Mouse (Mus musculus) retina, embryonic 14.5 days (tissue): ENCODE results near the gene Psmd11.

Experiments
- DNase-seq: peaks from one replicate; pipeline ENCODE4 v3.0.0-alpha.2; 2015; ENCODE audit warnings: low spot score

The Psmd11 gene

DNA sequence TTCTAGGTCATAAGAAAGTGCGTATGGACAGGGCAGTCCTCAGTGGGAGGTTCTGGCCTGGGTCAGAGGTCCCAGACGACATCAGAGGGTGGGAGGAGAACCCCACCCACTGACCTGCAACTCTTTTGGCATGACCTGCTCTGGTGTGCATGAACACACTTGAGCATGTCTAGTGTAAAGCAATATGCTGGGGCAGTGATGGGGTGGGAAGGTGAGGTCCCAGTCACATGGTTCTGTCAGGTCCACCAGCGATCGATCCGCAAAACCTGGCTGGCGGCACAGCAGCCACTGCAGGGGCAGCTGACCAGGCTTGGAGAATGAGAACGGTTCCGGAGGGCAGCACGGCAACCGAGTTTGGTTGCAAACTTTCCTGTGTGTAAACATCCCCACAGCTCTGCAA lies 53.9 kb downstream of the Psmd11 start:
- no peak for DNase-seq

DNA sequence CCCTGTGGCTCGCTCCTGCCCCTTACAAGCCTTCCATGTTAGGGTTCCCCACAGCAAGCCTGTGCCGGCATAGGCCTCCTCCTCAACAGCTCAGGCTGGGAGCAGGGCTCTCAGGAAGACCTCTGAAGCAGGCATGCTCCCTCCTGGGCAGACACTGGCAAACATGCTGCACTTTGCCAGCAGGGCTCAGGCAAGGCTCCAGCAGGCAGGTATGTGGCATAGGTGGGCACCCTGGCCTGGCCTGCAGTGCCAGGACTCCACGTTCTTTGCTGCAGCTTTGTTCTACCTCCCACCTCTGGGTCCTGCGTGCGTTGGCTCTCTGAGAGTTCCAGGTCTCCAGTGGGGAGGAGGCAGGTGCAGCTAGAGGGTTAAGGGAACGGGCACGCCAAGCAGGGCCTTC lies 54.5 kb downstream of the Psmd11 start:
- DNase-seq: no peak

DNA sequence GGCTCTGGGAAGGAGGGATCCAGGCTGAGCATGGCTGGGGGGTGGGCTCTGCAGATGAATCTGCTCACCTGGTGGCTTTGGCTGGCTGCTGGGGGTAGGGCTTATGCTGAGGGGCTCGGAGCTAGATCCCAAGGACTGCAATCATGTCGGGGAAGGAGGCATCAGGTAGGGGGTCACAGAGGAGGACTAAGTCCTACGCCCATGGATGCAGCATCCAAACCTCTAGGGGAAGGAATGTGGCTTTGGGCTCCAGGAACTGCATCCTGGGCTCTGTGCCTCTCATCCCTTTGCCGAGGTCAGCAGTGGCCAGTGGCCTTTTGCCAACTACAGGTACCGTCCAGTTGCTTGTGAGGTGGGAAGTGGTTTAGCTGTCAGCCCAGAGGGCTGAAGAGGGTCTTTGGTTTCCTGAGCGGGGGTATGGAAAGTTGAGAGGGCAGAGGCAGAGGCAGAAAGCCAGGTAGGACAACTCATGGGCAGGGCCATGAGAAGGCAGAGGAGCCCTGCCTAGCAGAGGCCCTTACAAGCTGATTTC lies 55.2 kb downstream of the Psmd11 start:
- no peak for DNase-seq

DNA sequence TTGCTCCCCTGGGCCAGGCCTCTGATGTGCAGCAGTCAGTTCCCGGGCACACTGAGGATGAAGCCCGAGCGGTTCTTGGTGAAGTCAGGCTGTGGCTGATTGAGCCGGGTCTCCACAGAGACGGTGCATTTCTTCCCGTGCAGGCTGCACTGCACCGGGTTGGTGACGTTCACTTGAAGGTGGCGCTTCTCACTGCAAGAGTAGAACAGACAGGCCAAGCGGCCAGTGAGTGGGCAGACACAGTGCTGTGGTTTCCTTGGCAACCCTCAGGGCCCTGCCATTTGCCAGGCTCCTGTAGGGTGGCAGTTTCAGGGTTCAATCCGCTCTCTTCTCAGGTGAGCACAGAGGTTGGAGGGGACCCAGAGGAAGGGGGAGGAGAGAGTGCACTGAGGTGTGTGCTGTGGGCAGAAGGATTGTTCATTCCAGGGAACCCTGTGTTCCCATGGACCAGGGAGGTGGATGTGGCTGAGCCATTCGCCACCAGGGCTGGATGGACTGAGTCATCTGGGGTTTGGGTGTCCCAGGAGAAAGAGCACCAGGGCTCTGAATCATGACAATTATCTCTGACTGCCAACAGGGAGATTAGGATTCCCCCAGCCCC lies 55.9 kb downstream of the Psmd11 start:
- peak; percentile 67 for DNase-seq

DNA sequence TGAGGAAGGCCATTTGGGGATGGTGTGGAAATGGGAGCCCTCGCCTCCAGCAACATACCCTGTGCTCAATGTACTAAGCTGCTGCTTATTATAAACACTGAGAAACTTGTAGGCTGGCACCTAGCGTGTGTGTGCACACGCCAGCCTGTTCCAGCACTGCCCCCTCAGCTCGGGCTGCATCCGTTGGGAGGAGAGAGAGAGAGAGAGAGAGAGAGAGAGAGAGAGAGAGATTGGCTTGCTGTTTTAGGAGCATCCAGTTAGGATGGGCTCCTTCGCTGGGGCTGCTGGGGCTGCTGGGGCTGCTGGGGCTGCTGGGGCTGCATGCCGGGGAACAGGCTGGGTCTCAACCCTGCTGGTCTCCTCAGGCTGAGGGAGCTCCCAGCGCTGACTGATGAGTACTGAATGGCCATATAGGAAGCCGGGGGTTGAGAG lies 56.7 kb downstream of the Psmd11 start:
- no peak for DNase-seq

DNA sequence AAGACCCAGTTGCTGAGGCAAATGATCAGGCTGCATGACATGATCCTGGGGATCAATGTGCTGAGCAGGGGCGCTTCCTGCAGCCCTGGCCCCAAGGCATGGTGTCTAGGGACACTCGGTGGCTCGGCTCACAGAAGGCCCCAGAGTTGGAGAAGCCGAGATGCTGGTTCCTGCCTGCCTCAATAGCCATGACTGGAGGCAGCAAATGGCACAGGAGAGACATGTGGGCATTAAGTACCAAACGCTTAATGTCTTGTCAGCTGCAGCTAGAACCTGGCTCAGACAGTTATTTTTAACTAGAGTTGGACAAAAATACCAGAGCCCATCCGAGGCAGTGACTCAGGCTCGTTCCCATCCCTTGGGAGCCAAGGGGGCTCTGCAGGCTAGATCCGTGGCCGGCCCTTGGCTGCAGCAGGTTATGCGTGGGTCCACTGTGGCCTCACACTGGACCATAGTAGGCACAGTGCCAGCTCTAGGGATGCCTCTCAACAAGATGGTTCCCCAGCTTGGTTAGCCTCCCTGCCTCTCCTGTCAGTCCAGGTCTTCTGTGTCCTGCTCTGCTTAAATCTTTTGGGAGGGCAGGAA lies 57.3 kb downstream of the Psmd11 start:
- DNase-seq: no peak

DNA sequence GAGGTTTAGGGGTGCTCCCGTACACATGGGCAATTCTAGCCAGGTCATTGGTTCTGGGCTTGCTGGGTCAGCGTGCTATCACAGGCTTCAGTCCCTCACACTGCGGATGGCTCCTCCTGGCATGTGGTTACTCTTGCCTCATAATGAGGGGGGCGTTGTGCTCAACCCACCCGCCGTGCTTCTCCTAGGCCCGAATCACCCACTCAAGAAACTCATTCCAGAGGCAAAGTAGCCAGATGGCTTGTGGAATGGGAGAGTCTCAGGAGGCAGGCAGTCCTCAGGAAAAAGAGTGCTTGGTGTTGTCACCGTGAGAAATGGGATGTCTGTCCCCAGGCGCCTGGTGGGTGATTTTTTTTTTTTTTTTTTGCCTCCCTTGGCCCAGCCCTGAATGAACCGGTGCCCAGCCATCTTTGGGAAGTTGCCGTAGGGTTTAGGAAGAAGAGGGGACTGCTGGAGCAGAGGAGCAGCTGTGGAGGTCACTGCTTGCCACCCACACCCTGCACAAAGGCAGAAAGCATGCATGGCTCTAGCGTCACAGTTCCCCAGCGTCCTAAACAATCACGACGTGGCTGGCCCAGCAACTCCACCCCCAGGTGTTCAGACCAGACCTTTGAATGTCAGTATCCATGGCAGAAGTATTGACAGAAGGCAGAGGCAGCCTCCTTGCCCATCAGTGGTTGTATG lies 59.6 kb downstream of the Psmd11 start:
- DNase-seq: no peak

DNA sequence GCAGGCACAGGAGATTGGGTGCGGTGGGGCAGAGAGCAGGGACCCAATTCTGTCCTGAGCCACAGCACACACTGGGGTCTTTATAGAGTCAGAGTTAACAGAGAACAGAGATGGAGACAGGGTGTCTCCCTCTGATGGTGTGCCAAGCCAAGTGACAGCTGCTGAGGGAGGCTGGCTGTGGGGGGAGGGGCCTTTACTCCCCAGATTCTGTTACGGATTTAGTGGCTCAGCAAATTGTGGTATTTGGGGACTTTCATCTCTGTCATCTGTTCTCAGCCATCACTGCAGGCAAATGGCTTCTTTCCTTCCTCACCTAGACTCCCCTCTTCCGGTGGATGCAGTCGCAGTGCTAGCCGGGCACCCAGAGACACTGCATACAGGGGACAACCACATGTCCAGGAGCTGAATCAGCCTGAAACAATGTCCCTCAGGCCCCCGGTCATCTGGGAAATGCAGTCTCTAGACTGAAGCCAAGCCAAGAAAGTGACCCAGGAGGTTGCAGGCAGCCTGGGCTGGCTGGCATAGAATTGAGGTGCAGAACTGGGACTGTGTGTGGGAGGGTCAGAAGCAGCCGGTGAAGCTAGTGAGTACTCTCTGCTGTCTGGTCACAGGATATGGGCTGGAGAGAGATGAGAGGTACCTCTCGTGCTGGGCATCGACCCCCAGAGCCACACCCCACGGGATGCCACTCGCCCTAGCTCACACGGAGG lies 60.9 kb downstream of the Psmd11 start:
- DNase-seq: no peak

DNA sequence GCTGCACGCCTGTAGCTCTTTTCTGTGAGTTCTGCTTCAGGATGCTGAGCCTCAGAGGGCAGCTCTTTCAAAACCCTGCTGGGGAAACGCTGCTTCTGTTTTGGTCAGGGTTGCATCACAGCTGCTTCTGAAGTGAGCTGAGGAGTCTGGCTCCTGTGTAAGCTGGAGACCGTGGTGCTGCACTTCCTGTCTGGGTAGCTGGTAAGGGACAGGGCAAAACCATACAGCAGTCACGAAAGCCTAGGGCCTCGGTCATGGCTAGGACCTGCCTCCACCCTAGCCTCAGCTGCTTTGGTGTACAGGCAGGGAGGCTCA lies 61.4 kb downstream of the Psmd11 start:
- no peak for DNase-seq

DNA sequence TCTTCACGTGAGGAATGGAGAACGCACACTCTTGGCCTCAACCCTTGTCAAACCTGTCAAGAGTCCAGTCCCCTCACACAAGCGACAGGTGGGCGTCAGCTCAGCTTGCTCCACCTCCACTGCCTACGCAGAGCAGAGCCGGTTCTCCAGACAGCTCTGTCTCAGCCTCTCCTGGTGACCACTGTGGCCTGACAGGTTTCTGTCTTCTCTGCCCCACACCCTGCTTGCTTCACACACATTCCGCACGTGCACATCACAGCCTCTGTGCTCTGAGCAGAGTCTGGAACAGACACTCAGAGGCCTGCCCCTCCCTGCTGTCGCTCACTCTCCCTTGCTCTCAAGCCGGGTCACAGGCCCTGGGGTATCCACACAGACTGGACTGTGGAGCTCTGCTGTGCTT lies 62.4 kb downstream of the Psmd11 start:
- DNase-seq: no peak

DNA sequence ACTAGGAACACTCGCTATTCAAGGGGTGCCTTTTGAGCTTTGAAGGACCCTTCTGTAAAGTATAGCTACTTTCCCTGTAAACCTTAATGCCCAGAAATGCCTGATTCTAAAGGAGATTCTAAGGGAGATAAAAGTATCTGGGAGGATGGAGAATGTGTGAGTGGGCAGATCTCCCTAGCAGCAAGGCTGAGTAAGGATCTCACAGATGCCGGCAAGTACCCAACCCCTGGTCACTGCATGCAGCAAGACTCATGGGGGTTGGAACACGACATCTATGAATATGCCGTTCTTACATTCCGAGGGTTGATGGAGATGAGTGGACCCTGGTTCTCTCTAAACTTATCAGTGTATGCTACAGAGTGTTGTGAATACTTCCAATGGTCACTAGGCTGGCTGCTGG lies 64.8 kb downstream of the Psmd11 start:
- no peak for DNase-seq

DNA sequence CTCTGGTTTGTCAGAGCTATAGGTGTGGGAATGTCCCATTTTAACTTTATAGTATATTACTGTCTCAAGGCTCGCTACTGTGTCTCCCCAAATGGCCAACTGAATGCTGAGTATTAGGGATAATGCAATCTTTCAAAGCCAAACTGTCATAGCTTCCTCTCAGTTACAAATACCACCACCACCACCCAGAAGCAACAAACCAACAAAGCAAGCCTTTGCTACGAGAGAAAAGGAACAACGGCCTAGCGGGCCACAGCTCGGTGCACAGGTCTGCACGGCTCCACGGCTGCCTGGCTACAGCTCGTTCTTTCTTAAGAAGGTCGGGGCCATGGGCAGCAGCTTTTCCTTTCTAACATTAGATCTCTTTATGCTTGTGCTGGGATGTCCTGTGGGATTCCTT lies 66.4 kb downstream of the Psmd11 start:
- no peak for DNase-seq

DNA sequence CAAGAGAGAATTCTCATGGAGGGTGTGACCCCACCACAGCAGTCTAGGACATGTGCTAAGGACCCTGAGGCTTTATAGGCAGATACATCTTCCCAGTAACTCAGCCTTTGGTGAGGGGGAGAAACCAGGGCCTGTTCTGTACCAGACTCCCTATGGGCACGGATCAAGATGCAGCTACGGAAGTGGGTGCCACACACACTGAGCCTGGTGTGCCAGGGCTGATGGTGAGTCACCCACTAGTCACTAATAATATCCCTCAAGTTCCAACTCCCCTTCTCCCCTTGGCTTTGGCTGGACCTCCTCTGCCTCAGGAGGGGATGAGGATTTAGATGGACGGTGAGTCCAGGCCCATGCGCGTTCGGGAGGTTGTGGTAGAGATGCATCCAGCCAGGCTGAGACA lies 67.6 kb downstream of the Psmd11 start:
- DNase-seq: no peak

DNA sequence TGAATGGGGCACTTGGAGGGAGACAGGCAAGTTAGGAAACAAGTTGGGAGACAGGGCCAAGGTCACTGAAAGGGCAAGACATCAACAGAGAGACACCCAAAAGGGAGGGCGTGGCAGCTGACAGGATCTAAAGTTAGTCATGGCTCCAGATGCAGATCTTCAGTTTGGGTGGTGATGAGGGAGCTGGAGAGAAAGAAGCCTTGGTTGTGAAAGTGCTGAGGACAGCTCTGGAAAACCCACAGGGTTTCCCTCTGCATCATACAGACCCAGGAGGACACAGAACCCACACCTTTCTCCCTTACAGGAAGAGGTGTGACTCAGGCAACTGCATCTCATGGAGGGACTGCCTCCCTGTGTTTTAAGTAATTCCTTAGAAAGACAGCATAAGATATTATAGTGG lies 68.2 kb downstream of the Psmd11 start:
- no peak for DNase-seq

DNA sequence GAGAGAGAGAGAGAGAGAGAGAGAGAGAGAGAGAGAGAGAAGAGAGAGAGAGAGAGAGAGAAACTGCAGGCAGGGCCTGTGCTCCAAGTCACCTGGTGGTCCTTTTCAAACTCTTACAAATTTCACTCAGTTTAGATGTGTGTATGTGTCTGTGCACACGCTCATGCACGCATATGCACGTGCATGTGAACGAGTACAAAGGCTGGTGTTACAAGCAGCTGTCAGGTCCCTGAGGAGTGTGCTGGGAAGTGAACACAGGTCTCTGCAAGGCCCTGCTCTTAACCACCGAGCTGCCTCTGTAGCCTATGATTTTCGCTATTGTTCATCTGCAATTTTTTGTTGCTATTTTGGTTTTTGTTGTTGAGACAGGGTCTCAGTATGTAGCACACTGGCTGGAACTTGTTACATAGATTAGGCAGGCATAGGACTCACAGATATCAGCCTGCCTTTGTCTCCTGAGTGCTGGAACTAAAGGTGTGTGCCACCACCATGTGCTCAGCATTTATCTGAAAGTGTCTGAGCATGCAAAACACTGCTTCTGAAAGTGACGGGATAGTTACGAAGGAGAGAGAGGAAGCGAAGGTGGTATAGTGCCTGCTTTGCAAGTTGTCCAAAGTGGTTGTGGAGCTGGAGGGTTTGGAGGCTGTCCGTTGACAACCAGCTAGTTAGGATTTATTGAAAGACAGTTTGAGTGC lies 69.0 kb downstream of the Psmd11 start:
- no peak for DNase-seq

DNA sequence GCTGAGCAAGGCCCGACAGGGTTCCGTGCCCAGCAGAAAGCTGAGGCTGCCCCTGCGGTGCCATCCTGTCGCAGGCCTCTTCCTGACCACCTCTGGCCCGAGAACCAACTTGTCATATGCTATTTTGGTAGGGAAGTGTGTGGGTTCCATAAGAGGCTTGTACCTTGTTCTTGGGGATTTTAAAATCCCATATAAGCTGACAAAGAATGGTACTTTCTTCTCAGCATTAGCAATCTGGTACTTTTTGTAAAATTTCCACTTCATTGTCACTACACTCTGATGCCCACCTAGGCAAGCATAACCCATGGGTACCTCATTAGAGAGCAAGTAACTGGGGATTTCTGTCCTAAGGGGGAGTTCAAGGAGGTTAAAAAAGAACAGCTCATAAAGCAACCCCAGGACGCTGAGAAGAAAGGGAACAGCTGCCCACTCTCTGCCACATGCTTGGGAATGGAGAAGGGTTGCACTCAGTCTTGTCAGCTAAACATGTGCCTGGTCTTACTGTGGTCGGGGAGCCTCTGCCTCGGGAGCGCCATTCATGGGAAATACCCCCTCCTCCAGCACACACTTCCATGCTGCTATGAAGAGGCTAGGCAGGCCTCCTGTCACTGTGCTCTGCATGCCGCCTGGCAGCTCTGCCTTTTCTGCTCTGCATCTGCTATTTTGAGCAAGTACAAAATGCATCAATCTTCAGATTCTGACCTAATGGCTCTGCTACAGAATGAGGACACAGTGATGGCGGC lies 70.1 kb downstream of the Psmd11 start:
- DNase-seq: no peak

DNA sequence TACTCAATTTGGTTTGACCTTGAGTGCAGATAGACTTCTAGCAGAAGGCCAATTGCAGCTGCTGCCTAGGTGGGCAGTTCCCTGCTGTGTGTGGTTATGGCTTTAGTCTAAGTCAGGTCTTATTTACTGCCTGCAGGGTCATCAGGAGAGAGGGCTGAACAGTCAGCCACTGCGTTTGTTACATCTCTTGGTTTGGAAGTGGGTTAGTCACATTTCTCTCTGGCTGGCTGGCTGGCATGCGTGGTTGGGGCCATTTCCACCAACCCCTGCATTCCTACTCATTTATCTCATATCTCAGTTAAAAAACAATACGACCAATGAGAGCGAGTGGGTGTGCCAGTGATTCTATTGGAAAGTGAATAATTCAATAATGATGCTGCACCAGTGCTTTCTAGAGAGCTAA lies 71.1 kb downstream of the Psmd11 start:
- DNase-seq: no peak

DNA sequence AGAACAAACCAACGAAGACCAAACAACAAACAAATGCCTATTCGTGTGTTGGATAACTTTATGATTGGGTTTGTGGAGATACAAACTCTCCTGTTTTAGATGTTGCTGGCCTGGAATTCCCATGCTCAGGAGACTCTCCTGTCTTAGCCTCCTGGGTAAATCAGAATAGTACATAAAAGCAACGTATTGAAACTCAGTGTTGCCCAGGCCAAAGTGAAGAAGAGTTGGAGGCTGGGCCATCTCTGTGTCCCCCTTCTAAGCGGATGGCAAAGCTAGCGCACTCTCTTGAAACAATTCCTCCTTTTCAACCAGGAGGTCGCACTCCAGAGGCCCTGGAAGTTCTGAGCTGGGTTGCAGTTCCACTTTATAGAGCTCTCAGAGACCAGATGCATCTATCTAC lies 74.9 kb downstream of the Psmd11 start:
- DNase-seq: no peak

DNA sequence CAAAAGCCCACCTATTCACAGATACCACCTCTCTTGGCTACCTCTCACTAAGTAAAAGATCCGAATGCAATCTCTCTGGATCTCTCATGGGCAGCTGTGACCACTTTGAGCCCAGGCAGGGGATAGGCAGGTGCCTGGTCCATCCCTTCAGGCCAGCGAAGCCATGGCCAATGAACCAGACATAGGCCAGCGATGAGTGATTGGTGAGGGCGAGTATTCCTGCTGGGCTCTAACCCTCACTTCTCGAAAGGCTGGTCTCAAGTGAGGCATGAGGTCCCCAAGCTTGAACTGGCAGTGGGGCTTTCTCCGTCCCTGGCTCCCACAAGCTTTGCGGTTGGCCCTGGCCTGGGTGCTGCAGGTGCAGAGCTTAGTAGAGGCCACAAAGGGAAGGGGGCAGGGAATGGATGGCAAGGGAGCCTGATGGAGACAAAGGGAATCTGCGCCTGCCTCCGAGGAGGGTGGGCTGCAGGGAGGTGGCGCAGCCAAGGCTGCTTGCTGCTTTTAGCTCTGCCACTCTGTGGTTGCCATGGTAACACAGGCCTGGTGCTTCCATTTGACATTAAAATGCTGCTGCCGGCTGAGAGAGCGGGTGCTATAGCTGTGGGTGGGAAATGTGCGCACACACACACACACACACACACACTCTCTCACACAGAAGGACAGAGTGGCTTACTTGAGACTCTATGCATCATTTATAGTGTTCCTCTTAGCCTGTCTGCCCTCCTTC lies 75.5 kb downstream of the Psmd11 start:
- DNase-seq: peak; percentile 93

DNA sequence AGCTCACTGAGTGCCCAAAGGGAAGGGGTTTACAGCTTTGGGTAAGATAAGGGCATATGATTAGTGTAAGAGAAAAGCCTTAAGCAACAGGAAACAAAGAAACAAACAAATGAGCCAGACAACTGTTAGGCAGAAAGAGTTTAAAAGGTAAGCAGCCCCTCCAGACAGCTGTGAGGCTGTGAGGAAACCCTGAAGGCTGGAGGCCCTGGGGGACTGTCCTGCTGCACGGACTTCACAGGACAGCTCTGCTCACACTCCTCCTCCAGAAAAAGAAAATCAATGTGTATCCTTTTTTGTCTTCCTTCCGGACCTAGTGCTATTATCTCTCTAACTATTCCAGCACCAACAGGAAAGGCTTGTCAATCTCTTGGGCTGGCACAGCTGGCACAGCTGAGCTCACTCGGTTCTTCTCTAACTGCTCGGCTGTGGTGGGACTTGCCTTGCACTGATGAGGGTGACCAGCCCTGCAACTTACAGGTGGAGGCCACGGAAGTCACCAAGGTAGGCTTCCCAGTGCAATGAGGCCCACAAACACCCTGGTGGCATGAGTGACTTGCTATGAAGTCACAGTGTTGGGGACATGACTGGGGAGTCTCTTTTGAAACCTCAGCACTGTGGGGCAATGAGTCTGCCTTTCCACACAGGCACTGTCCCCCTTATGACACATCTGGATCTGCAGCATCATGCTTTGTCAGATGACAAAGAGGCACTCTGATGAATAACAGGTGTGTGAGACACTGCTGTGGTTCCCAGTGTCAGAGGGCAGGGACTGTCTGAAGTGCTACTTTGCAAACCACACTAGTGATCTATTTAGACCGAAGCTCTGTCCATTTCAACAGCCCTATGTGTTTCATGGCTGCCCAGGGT lies 76.3 kb downstream of the Psmd11 start:
- no peak for DNase-seq
